Mouse (Mus musculus): Measurements from ENCODE around the gene Swsap1.

Gene Swsap1

GRCm38 (mm10) chr9:21935466-21936131 is 20.0 kb upstream of the Swsap1 start:
- no peak for DNase-seq (ENCODE audit: low spot score in 2 of 2)

GRCm38 (mm10) chr9:21936692-21937570 is 18.6 kb upstream of the Swsap1 start, which contains the start of gene Plppr2:
Gene Plppr2 (plus strand): TSS chr9:21937033.
- peak; percentile 98 to 99 for DNase-seq (ENCODE audit: low spot score in 2 of 2)

DNA sequence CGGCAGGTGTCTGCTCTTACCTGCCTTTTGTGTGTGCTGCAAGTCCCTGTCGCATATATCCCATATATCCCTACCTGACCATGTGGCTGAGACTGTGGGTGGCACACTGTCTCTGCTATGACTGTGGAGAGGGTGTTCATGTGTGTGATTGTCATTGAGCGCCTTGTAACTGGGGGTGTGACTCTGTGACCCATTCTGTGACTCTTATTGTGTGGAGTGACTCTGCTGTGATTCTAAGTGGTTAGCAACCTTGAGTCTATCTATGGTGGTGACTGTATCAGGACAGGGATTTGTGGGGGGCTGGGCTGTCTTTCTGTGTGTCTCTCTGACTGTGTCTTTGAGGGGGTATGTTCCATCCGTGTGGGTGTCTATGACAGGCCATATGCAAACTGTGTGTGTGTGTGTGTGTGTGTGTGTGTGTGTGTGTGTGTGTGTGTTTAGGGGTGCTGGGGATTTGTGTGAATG is 17.8 kb upstream of the Swsap1 start:
- DNase-seq (ENCODE audit: low spot score in 2 of 2): peak in 1 of 2 experiments; percentile 72

GRCm38 (mm10) chr9:21938234-21938855 is 17.2 kb upstream of the Swsap1 start:
- DNase-seq (ENCODE audit: low spot score in 2 of 2): no peak

DNA sequence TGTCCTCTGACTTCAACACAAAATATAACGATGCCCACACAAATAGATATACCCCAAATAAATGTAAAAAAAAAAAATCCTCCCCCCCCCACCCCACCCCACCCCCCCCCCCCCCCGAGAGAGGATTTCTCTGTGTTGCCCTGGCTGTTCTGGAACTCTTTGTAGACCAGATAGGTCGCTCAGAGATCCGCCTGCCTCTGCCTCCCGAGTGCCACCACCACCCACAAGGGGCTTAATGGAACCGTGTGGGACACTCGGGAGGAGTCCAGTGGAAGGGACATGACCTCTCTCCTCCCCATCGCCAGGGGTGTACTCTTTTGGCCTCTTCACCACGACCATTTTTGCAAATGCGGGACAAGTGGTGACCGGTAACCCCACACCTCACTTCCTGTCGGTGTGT is 12.5 kb upstream of the Swsap1 start:
- no peak for DNase-seq (ENCODE audit: low spot score in 2 of 2)

DNA sequence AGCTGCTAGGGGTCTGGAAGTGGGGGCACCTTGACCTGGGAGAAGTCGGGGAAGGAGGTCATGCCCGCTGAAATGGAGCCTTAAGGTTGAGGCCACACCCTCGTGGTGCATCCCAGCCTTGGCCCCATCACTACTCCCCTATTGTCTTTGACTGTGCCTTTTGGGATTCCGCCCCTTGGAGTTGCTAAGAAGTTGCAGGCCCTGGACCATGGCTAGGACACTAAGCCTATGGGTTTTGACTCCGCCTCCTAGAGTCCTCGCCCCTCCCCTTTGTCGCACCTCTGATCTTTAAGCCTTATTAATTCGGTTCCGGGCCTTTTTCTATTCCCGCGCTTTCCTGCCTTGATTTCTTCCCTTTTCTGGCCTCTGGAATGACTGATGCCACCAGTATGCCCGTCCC is 11.9 kb upstream of the Swsap1 start:
- no peak for DNase-seq (ENCODE audit: low spot score in 2 of 2)

DNA sequence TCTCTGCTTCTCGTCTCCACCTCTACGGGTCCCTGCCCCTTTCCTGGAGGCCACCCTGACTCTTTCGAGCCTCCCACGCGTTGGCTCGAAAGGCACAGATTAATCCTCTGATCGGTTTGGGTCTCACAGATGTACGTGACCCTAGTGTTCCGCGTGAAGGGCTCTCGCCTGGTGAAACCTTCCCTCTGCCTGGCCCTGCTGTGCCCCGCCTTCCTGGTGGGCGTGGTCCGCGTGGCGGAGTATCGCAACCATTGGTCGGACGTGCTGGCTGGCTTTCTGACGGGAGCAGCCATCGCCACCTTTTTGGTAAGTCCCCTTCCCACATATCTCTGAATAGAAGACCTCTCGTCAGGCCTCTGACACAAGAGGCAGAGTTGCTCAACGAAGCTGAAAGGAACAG is 11.3 kb upstream of the Swsap1 start:
- DNase-seq (ENCODE audit: low spot score in 2 of 2): no peak

DNA sequence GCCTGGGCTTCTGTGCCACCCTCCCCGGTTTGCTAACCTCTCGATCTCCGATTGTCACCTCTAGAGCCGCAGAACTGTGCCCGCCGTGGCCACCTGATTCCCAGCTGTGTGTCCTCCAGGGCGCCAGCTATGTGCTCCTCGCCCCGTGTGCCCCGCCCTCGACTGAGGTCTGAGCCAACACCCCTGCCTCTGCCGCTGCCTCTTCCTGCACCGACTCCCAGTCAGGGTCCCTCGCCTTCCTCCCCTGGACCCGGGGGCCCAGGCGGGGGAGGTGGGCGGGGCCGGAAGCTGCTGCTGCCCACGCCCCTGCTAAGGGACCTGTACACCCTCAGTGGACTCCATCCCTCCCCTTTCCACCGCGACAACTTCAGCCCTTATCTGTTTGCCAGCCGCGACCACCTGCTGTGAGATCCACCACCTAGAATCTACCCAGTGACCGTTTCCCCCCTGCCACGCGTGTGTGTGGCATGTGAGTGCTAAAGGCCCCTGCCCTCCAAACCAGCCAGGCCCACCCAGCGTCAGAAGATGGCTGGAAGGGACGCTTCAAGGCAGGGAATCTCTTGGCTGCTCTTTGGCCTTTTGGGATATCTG is 7.9 kb upstream of the Swsap1 start:
- DNase-seq (ENCODE audit: low spot score in 2 of 2): no peak

GRCm38 (mm10) chr9:21948146-21948545 is 7.4 kb upstream of the Swsap1 start:
- no peak for DNase-seq (ENCODE audit: low spot score in 2 of 2)

- no peak for DNase-seq (ENCODE audit: low spot score in 2 of 2)
Observed at GRCm38 (mm10) chr9:21948790-21949189, 6.8 kb upstream of the Swsap1 start.

DNA sequence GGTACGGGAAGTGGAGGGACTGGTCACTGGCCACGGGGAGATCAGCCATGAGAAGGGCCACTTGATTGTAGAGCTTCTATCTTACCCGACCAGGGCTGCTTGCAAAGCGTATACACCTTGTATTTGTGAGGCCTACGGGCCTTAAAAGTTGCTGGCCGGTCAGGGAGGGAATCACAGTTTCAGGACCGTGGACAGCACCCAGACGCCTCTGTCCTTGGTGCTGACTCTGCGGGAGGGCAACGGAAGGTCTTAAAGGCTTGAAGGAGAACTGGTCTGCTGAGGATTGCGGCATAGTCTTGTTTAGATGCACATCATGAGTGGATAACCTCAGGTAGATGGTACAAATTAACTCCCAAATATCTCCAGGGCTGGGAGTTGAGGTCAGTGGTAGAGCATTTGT is 5.2 kb upstream of the Swsap1 start:
- no peak for DNase-seq (ENCODE audit: low spot score in 2 of 2)

DNA sequence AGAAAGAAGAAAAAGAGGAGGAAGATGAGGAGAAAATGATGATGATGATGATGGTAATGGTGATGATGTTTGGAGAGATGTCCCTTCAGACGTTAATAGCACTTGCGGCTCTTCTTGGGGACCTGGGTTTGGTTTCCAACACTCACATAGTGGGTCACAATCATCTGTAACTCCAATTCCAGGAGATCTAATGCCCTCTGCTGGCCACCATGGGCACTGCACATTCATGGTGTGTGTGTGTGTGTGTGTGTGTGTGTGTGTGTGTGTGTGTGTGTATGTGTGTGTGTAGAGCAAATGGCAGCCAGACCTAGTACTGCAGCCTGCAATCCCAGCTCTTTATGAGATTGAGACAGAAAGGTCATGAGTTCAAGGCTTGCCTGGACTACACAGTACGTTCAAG is 3.6 kb upstream of the Swsap1 start:
- no peak for DNase-seq (ENCODE audit: low spot score in 2 of 2)

DNA sequence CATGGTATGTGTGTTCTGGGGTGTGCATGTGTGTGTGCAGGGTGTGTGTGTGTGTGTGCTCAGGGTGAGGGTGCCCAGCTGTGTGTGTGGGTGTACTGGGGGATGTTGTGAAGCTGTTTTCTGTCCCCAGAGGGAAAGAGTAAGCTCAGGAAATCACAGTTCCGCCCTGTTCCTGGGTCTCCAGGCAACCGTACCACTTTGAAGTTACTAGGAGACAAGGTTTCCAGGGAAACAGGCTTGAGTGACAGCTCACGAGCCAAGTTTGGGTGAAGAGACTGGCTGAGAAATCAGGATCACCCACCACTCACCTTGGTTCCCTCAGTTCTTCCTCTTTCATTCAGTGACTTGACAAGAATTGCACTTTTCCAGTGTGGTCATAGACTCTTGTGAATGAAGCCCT is 2.0 kb upstream of the Swsap1 start:
- peak; percentile 76 to 77 for DNase-seq (ENCODE audit: low spot score in 2 of 2)

DNA sequence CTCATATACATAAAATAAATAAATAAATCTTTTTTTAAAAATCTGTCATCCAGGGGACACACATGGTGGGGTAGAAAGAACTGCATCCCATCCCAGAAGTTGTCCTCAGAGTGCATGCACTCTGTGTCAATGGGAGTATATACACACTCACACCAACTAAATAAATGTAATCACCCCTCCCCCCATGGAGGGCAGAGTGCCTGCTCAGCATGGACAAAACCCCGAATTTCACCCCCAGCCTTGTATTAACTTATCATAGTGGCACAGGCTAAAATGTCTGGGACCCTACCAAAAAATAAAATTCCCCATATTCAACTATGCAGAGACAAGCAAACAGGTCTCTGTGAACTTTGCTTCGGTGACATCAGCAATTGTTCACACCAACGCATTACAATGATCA is 920 bp upstream of the Swsap1 start:
- DNase-seq (ENCODE audit: low spot score in 2 of 2): no peak

GRCm38 (mm10) chr9:21955225-21955569 is 358 bp upstream of the Swsap1 start:
- peak in 1 of 2 experiments; percentile 66 for DNase-seq (ENCODE audit: low spot score in 2 of 2)

DNA sequence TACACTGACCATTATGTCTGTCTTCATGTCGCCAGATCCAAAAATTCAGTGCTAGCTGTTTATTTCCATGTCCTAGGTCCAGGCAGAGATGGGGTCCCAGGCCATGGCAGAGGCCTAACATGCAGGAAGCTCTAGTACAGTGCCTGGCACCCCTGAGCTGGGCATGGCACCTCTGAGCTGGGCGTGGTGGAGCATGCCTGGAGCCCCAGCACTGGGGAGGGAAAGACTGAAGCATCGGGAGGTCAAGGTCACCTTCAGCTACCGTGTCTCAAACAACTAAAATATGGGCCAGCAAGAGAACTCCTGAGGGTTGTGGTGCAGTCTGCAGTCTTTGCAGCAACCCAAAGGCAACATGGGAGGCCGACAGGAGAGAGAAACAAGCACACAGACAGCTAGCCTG is 2.8 kb downstream of the Swsap1 start:
- DNase-seq (ENCODE audit: low spot score in 2 of 2): no peak

DNA sequence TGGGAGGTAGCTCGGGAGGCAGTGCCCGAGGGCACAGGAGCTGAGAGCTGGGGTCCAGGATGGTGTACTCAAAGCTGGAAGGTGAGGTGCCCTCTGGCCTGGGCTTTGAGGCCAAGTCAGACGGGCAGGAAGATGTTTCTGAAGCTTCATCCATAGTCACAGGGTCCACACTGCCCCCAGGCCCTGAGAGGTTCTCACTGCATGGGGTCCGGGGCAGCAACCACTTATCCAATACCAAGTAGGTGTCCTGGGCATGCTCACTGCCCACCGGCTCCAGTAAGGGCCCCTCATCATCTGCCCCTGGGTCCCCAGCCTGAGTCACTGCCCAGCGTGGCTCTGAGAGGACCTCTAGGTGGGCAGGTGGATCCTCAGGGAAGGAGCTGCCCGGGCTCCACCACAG is 3.7 kb downstream of the Swsap1 start:
- no peak for DNase-seq (ENCODE audit: low spot score in 2 of 2)

DNA sequence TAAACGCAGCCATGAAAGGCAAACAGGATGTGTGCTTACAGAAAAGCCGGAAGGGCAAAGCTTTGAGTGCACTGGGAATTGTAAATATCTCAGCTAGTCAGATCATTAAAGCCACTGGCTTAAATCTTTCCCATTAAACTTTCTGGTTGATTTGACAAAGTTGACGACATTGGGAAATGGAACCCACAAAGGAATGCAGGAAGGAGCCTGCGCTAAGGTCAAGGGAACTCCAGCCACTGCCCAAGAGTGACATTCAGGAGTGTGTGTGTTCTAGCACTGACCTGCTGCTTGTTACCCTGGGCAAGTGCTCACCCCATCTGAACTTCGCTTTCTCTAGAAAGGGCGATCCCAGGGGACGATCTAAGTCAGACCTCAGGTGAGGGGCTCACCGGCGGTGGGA is 4.6 kb downstream of the Swsap1 start:
- DNase-seq (ENCODE audit: low spot score in 2 of 2): no peak

GRCm38 (mm10) chr9:21960558-21961208 is 5.1 kb downstream of the Swsap1 start:
- no peak for DNase-seq (ENCODE audit: low spot score in 2 of 2)

GRCm38 (mm10) chr9:21961366-21961980 is 5.9 kb downstream of the Swsap1 start:
- DNase-seq (ENCODE audit: low spot score in 2 of 2): no peak

DNA sequence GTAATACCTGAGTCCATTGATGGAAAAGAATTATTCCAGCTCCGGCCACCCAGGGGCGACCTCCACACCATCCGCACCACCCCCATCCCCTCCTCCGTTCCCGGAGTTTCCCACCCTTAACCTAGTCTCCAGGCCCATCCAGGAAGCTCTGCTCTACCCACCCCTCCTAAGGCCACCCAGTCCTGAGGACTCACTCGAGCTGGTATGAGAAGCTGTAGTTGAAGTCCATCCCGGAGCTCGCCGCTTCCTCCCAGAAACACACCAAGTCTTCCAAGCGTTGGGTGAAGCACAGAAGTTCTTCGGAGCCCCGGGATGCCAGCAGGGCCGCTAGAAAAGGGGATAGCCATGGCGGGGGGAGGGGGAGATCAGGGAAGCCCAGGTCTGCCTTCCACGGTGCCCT is 6.5 kb downstream of the Swsap1 start:
- no peak for DNase-seq (ENCODE audit: low spot score in 2 of 2)
